25 mouse cellular contexts compared by ENCODE assay signal in genomic region chr3:92738996-92739395, GRCm38 (mm10). TPM values are rescaled to one million over a fixed set of nuclear protein-coding genes. Genes with fewer than 3 reads are reported as not detected.
"Had no signal": no experiment of that assay in that cellular context is flagged by ENCODE, and none has a peak within 500 bp of the region (broad histone marks: within the 10 kb centered on the region; RNA-seq: fewer than 3 reads in every experiment).

TSS of gene Gm38119 (minus strand) at chr3:92739096.

- H3K4me2 ChIP-seq: neural tube, embryonic 12.5 days; neural tube, embryonic 13.5 days; neural tube, embryonic 15.5 days; stomach, embryonic 15.5 days had no signal

- H3K36me3 ChIP-seq: neural tube, embryonic 12.5 days; neural tube, embryonic 13.5 days; neural tube, embryonic 15.5 days; stomach, embryonic 15.5 days had no signal

- DNase-seq: retina, postnatal 1 day; right cerebral cortex, adult 18-20 months; right cerebral cortex, postnatal 14 days; right cerebral cortex, postnatal 25 days; right cerebral cortex, postnatal 4 days; spleen, adult 18-20 months; thymus, adult 18-20 months; thymus, adult 2 months; thymus, postnatal 14 days; thymus, postnatal 25 days; thymus, postnatal 36 days; thymus, postnatal 4 days had no signal

- H3K9ac ChIP-seq: neural tube, embryonic 12.5 days; neural tube, embryonic 13.5 days; neural tube, embryonic 15.5 days; stomach, embryonic 15.5 days had no signal

- H3K9me3 ChIP-seq: neural tube, embryonic 12.5 days; neural tube, embryonic 13.5 days; neural tube, embryonic 15.5 days; stomach, embryonic 15.5 days had no signal

- H3K4me3 ChIP-seq: neural tube, embryonic 12.5 days; neural tube, embryonic 13.5 days; neural tube, embryonic 15.5 days; stomach, embryonic 15.5 days had no signal

- H3K27ac ChIP-seq: neural tube, embryonic 12.5 days; neural tube, embryonic 13.5 days; neural tube, embryonic 15.5 days; stomach, embryonic 15.5 days had no signal

- H3K4me1 ChIP-seq: neural tube, embryonic 12.5 days; neural tube, embryonic 13.5 days; neural tube, embryonic 15.5 days; stomach, embryonic 15.5 days had no signal

- H3K27me3 ChIP-seq: neural tube, embryonic 12.5 days; neural tube, embryonic 13.5 days; neural tube, embryonic 15.5 days; stomach, embryonic 15.5 days had no signal

RNA-seq across cellular contexts. Expression of gene Gm38119, which starts in this region (rescaled TPM):
- total RNA-seq: neutrophil, adult 5-6 weeks had no signal
- polyA plus RNA-seq: neural tube, embryonic 12.5 days; neural tube, embryonic 13.5 days; neural tube, embryonic 14.5 days; neural tube, embryonic 15.5 days; small intestine, adult 2 months; spleen, adult 2 months; stomach, embryonic 14.5 days; stomach, embryonic 15.5 days; stomach, embryonic 16.5 days; testis, adult 2 months; thymus, adult 2 months; thymus, postnatal 0 days; urinary bladder, adult 2 months had no signal
